In the genomic region with DNA sequence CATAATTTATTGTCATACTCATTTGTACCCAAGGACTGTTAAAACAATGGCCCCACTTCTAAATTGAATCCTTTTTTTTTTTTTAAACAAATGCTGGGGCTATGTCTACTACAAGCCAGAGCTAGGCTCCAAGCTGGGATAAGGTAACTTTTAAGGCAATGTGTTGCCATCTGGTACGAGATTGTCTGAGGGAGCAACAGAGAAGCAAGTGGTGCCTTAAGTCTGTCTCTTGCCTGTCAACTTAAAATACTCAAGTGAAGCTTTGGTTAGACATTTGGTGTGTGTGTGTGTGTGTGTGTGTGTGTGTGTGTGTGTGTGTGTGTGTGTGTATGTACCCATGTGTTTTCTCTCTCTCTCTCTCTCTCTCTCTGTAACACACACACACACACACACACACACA, we compare ENCODE assay signal across 27 mouse cellular contexts.
"Had no signal": no experiment of that assay in that cellular context is flagged by ENCODE, and none has a peak within 500 bp of the region (broad histone marks: within the 10 kb centered on the region; RNA-seq: fewer than 3 reads in every experiment).

No protein-coding gene starts in this region.

- ATAC-seq: hindbrain, embryonic 16.5 days; inflammation-experienced regulatory T-cells, adult 6 months; intestine, embryonic 15.5 days; intestine, postnatal 0 days had no signal

- H3K4me2 ChIP-seq: heart, embryonic 12.5 days; hindbrain, embryonic 12.5 days; hindbrain, embryonic 14.5 days; intestine, embryonic 15.5 days; limb, embryonic 12.5 days; liver, embryonic 11.5 days; liver, embryonic 13.5 days; liver, embryonic 15.5 days had no signal

- H3K9me3 ChIP-seq: heart, embryonic 10.5 days; heart, embryonic 12.5 days; hindbrain, embryonic 10.5 days; hindbrain, embryonic 12.5 days; intestine, embryonic 15.5 days; limb, embryonic 10.5 days; limb, embryonic 12.5 days; liver, embryonic 15.5 days had no signal

- H3K27me3 ChIP-seq: heart, embryonic 12.5 days; hindbrain, embryonic 12.5 days; intestine, embryonic 15.5 days; limb, embryonic 12.5 days; liver, embryonic 13.5 days; liver, embryonic 15.5 days had no signal

- H3K4me1 ChIP-seq: intestine, embryonic 15.5 days; liver, embryonic 13.5 days; liver, embryonic 15.5 days had no signal

- H3K4me3 ChIP-seq: gastrocnemius, adult 2 months; heart, embryonic 10.5 days; heart, embryonic 12.5 days; hindbrain, embryonic 10.5 days; hindbrain, embryonic 12.5 days; intestine, embryonic 15.5 days; layer of hippocampus, adult 2 months; left cerebral cortex, adult 2 months; limb, embryonic 10.5 days; limb, embryonic 12.5 days; liver, embryonic 13.5 days; liver, embryonic 15.5 days had no signal

- H3K27ac ChIP-seq: gastrocnemius, adult 2 months; heart, embryonic 10.5 days; hindbrain, embryonic 10.5 days; hindbrain, embryonic 14.5 days; intestine, embryonic 15.5 days; layer of hippocampus, adult 2 months; left cerebral cortex, adult 2 months; limb, embryonic 10.5 days; limb, embryonic 12.5 days; liver, embryonic 13.5 days; liver, embryonic 15.5 days had no signal

- H3K36me3 ChIP-seq: heart, embryonic 10.5 days; heart, embryonic 12.5 days; hindbrain, embryonic 10.5 days; hindbrain, embryonic 12.5 days; intestine, embryonic 15.5 days; limb, embryonic 10.5 days; limb, embryonic 12.5 days; liver, embryonic 13.5 days; liver, embryonic 15.5 days had no signal

- H3K9ac ChIP-seq: heart, embryonic 12.5 days; hindbrain, embryonic 12.5 days; hindbrain, embryonic 14.5 days; intestine, embryonic 15.5 days; limb, embryonic 12.5 days; liver, embryonic 13.5 days; liver, embryonic 15.5 days had no signal

- DNase-seq: gastrocnemius, adult 2 months; gastrocnemius, postnatal 10 days; gastrocnemius, postnatal 25 days; heart, postnatal 10 days; heart, postnatal 4 days; kidney, adult 18-20 months; kidney, adult 8-10 months; kidney, postnatal 10 days; kidney, postnatal 25 days; kidney, postnatal 4 days; liver; liver, embryonic 13.5 days had no signal
